Mouse (Mus musculus): Measurements from ENCODE around the gene Zbtb44.

DNA sequence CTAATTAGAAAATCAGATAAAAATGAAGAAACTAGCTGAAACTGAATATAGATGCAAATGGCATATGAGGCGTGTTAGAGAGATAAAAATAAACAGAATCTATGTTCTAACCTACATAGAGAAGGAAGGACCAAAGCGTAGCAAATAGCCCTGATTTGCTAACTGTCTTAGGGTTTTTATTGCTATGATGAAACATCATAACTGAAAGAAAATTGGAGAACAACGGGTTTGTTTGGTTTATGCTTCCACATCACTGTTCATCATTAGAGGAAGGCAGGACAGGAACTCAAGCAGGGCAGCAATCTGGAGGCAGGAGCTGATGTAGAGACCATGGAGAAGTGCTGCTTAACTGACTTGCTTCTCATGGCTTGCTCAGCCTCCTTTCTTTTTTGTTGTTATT, 12.3 kb upstream of the Zbtb44 start:
- TF ChIP-seq CTCF (IDR thresholded peaks at IDR 0.05; ENCODE audit: borderline replicate concordance, insufficient read depth, low read depth, low read length) (no peak), POLR2A (IDR thresholded peaks at IDR 0.05; ENCODE audit: borderline replicate concordance, insufficient read depth, low read length) (no peak)

All from cerebellum, adult 2 months (tissue).